Mouse (Mus musculus) layer of hippocampus, postnatal 10 days (tissue): ENCODE results near the gene Clstn1. TPM values are rescaled to one million over a fixed set of nuclear protein-coding genes. Genes with fewer than 3 reads are reported as not detected.

ENCODE experiments used
- DNase-seq, 2 experiments: peaks; one replicate each; pipeline ENCODE4 v3.0.0; 2021; ENCODE audit warnings: low spot score in 2 of 2
- long read RNA-seq: library from polyadenylated mRNA; stranded (forward); transcript quantifications from one replicate; pipeline ENCODE4 v2.0.0, GENCODE M21; 2023
- total RNA-seq, 2 experiments: library from RNA; stranded (reverse); gene quantifications; 2 replicates each; pipeline ENCODE4 v1.2.3; 2021

Clstn1 gene
- total RNA-seq: 100 to 1,000 TPM; 726 TPM
- long read RNA-seq, full-length matches to known transcripts: 55 of 239 reads
- long read RNA-seq, partial matches to known transcripts: 177 of 239 reads
- long read RNA-seq, other reads (novel, unspliced or antisense): 7 of 239 reads

GRCm38 (mm10) chr4:149586044-149586782 lies at the start of gene Clstn1:
TSS of gene Clstn1 (plus strand) at chr4:149586468.
- DNase-seq: peak; percentile 73 to 84

- DNase-seq: no peak
Observed at GRCm38 (mm10) chr4:149539441-149539840, 46.8 kb upstream of the Clstn1 start.

- no peak for DNase-seq
Observed at GRCm38 (mm10) chr4:149541935-149542334, 44.3 kb upstream of the Clstn1 start.

GRCm38 (mm10) chr4:149542431-149542830 lies 43.8 kb upstream of the Clstn1 start:
- DNase-seq: no peak

- peak; percentile 92 to 94 for DNase-seq
Observed at GRCm38 (mm10) chr4:149542927-149543553, 43.2 kb upstream of the Clstn1 start.

GRCm38 (mm10) chr4:149544892-149545291 lies 41.4 kb upstream of the Clstn1 start:
- DNase-seq: no peak

GRCm38 (mm10) chr4:149546797-149547444 lies 39.3 kb upstream of the Clstn1 start:
- DNase-seq: no peak

- no peak for DNase-seq
Observed at GRCm38 (mm10) chr4:149547523-149547922, 38.7 kb upstream of the Clstn1 start.

GRCm38 (mm10) chr4:149549221-149549925 lies 36.9 kb upstream of the Clstn1 start:
- peak; percentile 83 to 88 for DNase-seq

- DNase-seq: no peak
Observed at GRCm38 (mm10) chr4:149550866-149551265, 35.4 kb upstream of the Clstn1 start.

GRCm38 (mm10) chr4:149551696-149552095 lies 34.6 kb upstream of the Clstn1 start:
- no peak for DNase-seq

GRCm38 (mm10) chr4:149553834-149554233 lies 32.4 kb upstream of the Clstn1 start:
- no peak for DNase-seq

- no peak for DNase-seq
Observed at GRCm38 (mm10) chr4:149556111-149556510, 30.2 kb upstream of the Clstn1 start.

- no peak for DNase-seq
Observed at GRCm38 (mm10) chr4:149557905-149558304, 28.4 kb upstream of the Clstn1 start.

GRCm38 (mm10) chr4:149558389-149558788 lies 27.9 kb upstream of the Clstn1 start:
- DNase-seq: no peak

GRCm38 (mm10) chr4:149561392-149561791 lies 24.9 kb upstream of the Clstn1 start:
- no peak for DNase-seq

- DNase-seq: peak; percentile 58 to 65
Observed at GRCm38 (mm10) chr4:149561986-149562904, 24.0 kb upstream of the Clstn1 start.

- DNase-seq: peak in 1 of 2 experiments; percentile 55
Observed at GRCm38 (mm10) chr4:149562905-149563347, 23.3 kb upstream of the Clstn1 start.

- no peak for DNase-seq
Observed at GRCm38 (mm10) chr4:149563941-149564361, 22.3 kb upstream of the Clstn1 start.
